Mouse (Mus musculus) erythroblast, embryonic 14.5 days (primary cell): ENCODE measurements around the gene Strip2. TPM values are rescaled to one million over a fixed set of nuclear protein-coding genes. Genes with fewer than 3 reads are reported as not detected.

Experiments used
- H3K27me3 ChIP-seq: 2 replicates; pipeline ENCODE4 v1.6.1; 2012; ENCODE audit warnings: inconsistent platforms; ENCODE audit not compliant: control insufficient read depth
- H3K36me3 ChIP-seq: 2 replicates; pipeline ENCODE4 v1.6.1; 2012; ENCODE audit warnings: mild to moderate bottlenecking, inconsistent platforms; ENCODE audit not compliant: control insufficient read depth
- H3K4me1 ChIP-seq: 2 replicates; pipeline ENCODE4 v1.6.1; 2012; ENCODE audit warnings: inconsistent platforms; ENCODE audit not compliant: control insufficient read depth
- H3K4me3 ChIP-seq: replicated peaks from 2 replicates; pipeline ENCODE3; 2012; ENCODE audit warnings: moderate library complexity, mild to moderate bottlenecking, inconsistent platforms
- H3K9me3 ChIP-seq: 2 replicates; pipeline ENCODE4 v1.6.1; 2012; ENCODE audit warnings: low read length, inconsistent platforms, mixed read lengths; ENCODE audit not compliant: control insufficient read depth
- GATA1 ChIP-seq: IDR thresholded peaks from 2 replicates; pipeline ENCODE4 v1.6.1; 2012; ENCODE audit warnings: low read length, inconsistent platforms, mixed read lengths
- TAL1 ChIP-seq: IDR thresholded peaks from 3 replicates; pipeline ENCODE4 v1.6.1; 2012; ENCODE audit warnings: low read length, inconsistent platforms, mixed read lengths
- polyA plus RNA-seq: library from polyadenylated mRNA; stranded (reverse); fragments of >175 nt; gene quantifications from 2 replicates; pipeline ENCODE4 v1.2.3, GENCODE M21; 2012

Strip2 gene
- polyA plus RNA-seq, 1 experiment, result 0.02 TPM

GRCm38 (mm10) chr6:29891151-29891550 lies 25.7 kb upstream of the Strip2 start:
- Histone ChIP-seq H3K9me3 (no peaks in the 10 kb centered on the region), H3K4me3 (no peak overlapping the region), H3K4me1 (no peaks in the 10 kb centered on the region), H3K27me3 (no peaks in the 10 kb centered on the region), H3K36me3 (peaks cover 6% of the 10 kb centered on the region)
- TF ChIP-seq TAL1 (no peak), GATA1 (no peak)

- TF ChIP-seq GATA1 (no peak), TAL1 (no peak)
Observed at GRCm38 (mm10) chr6:29896976-29897375, 19.8 kb upstream of the Strip2 start.

DNA sequence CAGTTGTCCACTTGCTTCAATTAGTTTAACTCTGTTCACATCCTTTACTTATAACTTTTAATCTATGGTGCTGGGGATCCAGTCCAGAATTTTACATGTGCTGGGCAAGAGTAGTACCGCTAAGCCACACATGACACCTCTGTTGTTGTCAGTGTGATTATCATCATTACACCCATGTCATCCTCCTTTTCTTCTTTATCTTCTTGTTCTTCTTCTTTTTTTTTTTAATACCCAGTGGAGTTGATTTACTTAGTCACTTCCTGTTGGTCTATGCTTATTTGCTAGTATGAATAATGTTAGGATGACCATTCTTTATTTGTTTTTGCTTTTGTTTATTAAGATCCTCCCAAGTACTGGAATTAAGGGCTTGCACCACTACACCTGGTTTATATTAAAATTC lies 15.4 kb upstream of the Strip2 start:
- Histone ChIP-seq H3K4me3 (no peak overlapping the region), H3K4me1 (peaks cover 3% of the 10 kb centered on the region), H3K9me3 (no peaks in the 10 kb centered on the region), H3K36me3 (peaks cover 24% of the 10 kb centered on the region), H3K27me3 (no peaks in the 10 kb centered on the region)
- TF ChIP-seq TAL1, result no peak
- no peak for TF ChIP-seq GATA1

More at GRCm38 (mm10) chr6:29896976-29897375, 19.8 kb upstream of the Strip2 start:
- no peak overlapping the region for H3K4me3 ChIP-seq
- H3K9me3 ChIP-seq, result no peaks in the 10 kb centered on the region
- no peaks in the 10 kb centered on the region for H3K27me3 ChIP-seq
- peaks cover 14% of the 10 kb centered on the region for H3K36me3 ChIP-seq
- H3K4me1 ChIP-seq, result peaks cover 3% of the 10 kb centered on the region

DNA sequence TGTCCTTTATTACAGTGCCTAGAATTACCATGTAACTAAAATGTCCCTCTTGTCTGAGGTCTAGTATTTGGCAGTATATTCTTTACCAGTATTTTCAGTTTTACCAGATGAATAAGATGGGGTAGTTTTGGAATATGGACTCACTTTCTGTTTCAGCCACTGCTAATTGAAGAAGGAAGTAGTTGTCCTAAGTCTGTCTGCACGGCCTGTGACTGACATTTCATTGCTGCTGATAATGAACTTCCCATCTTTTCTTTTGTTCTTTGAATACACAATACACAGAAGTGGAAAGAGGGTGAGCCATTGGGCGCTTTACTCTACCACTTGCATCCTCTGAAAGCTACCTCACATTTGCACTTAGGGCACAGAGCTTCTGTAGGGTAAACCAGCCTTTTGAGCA lies 14.6 kb upstream of the Strip2 start:
- Histone ChIP-seq H3K9me3 (no peaks in the 10 kb centered on the region), H3K27me3 (no peaks in the 10 kb centered on the region), H3K4me3 (no peak overlapping the region), H3K4me1 (peaks cover 3% of the 10 kb centered on the region), H3K36me3 (peaks cover 19% of the 10 kb centered on the region)
- TF ChIP-seq TAL1 (no peak), GATA1 (no peak)

- TF ChIP-seq TAL1 (no peak), GATA1 (no peak)
- Histone ChIP-seq H3K36me3 (peaks cover 18% of the 10 kb centered on the region), H3K27me3 (no peaks in the 10 kb centered on the region), H3K4me3 (no peak overlapping the region), H3K9me3 (no peaks in the 10 kb centered on the region), H3K4me1 (peaks cover 3% of the 10 kb centered on the region)
Observed at GRCm38 (mm10) chr6:29903343-29903914, 13.4 kb upstream of the Strip2 start.

DNA sequence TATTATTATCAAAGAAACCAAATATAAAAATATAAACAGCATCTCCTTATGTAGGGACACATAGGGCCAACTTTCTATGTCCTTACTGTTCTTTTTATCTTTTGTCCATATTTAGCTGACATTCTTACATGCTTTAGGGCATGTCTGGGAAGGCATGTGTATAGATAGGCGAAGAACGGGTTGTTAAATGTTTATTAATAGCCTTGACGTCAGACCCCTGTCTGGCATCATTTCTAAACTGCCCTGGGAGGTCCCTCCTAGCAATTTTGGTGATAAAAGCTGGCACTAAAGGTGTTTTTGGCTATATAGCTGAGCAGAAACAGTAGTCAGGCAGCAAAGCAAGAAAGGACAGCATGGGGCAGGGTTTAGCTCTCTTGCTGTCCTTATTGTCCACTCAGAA lies 12.5 kb upstream of the Strip2 start:
- Histone ChIP-seq H3K9me3 (no peaks in the 10 kb centered on the region), H3K36me3 (peaks cover 24% of the 10 kb centered on the region), H3K27me3 (no peaks in the 10 kb centered on the region), H3K4me3 (no peak overlapping the region), H3K4me1 (peaks cover 3% of the 10 kb centered on the region)
- no peak for TF ChIP-seq TAL1
- TF ChIP-seq GATA1, result no peak

- Histone ChIP-seq H3K36me3 (peaks cover 14% of the 10 kb centered on the region), H3K9me3 (no peaks in the 10 kb centered on the region), H3K4me1 (no peaks in the 10 kb centered on the region), H3K27me3 (peaks cover 24% of the 10 kb centered on the region), H3K4me3 (no peak overlapping the region)
- TF ChIP-seq GATA1 (no peak), TAL1 (no peak)
Observed at GRCm38 (mm10) chr6:29910631-29911030, 6.2 kb upstream of the Strip2 start.

DNA sequence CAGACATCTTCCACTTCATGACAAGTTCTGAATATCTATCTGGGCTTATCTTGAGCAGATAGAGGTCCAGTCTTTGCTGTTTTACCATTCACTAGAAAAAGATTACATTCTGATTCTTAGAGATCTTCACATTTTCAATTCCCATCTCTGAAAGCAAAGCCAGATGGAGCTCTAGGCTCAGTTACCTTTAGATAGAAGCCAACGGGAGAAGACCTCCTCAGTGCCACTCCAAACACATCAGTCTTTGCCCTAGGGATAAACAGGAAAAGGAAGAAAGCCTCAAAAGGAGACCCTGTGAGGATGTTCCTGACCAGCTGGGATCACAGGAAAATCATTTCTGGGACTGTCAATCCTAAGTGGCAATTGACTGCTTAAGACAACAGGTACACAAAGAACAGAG lies 3.1 kb upstream of the Strip2 start:
- Histone ChIP-seq H3K27me3 (peaks cover 55% of the 10 kb centered on the region), H3K9me3 (no peaks in the 10 kb centered on the region)

DNA sequence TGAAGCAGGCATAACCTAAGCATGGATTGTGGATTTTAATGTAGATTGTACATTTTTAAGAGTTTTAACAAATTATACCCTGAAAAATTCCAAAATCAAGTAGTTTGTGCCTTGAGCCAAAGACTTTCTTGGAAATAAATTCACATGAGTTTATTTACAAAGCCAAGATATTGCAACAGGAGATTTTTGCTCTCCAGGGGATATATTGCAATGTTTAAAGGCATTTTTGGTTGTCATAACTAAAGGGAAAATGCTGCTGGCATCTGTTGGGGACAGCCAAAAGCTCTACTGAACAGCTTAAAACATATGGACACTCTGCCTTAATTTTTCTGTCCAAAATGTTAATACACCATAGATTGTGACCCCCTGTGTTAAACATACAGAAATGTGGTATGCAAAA lies 2.7 kb upstream of the Strip2 start:
- peaks cover 59% of the 10 kb centered on the region for H3K27me3 ChIP-seq
- H3K4me3 ChIP-seq, result no peak overlapping the region
- peaks cover 4% of the 10 kb centered on the region for H3K36me3 ChIP-seq
- H3K9me3 ChIP-seq, result no peaks in the 10 kb centered on the region
- H3K4me1 ChIP-seq, result peaks cover 21% of the 10 kb centered on the region
- TF ChIP-seq TAL1 (no peak), GATA1 (no peak)

More for the DNA sequence above, 3.1 kb upstream of the Strip2 start:
- Histone ChIP-seq H3K4me1 (peaks cover 21% of the 10 kb centered on the region), H3K36me3 (peaks cover 6% of the 10 kb centered on the region), H3K4me3 (no peak overlapping the region)
- TF ChIP-seq TAL1 (no peak), GATA1 (no peak)

- no peak overlapping the region for H3K4me3 ChIP-seq
- TF ChIP-seq TAL1 (no peak), GATA1 (no peak)
- H3K36me3 ChIP-seq, result no peaks in the 10 kb centered on the region
- no peaks in the 10 kb centered on the region for H3K9me3 ChIP-seq
- H3K27me3 ChIP-seq, result peaks cover 75% of the 10 kb centered on the region
- peaks cover 21% of the 10 kb centered on the region for H3K4me1 ChIP-seq
Observed at GRCm38 (mm10) chr6:29915836-29916235, 976 bp upstream of the Strip2 start.
